Mouse (Mus musculus) urinary bladder, postnatal 36 days (tissue): ENCODE measurements around the gene Tmco4.

Source experiments
- DNase-seq, 2 experiments: peaks; one replicate each; pipeline ENCODE4 v3.0.0; 2022; ENCODE audit warnings: low spot score in 2 of 2, mixed read lengths in 1 of 2

Gene Tmco4

GRCm38 (mm10) chr4:139091478-139092355 is 119.0 kb downstream of the Tmco4 start:
- no peak for DNase-seq

GRCm38 (mm10) chr4:139092356-139093195 is 119.9 kb downstream of the Tmco4 start, which contains the start of gene Nbl1:
Gene Nbl1, minus strand, starts transcription at chr4:139092993.
- DNase-seq, result peak; percentile 51 to 66

GRCm38 (mm10) chr4:139093196-139093530 is 120.5 kb downstream of the Tmco4 start:
- no peak for DNase-seq

GRCm38 (mm10) chr4:139095406-139095805 is 122.7 kb downstream of the Tmco4 start:
- no peak for DNase-seq

- no peak for DNase-seq
Observed at GRCm38 (mm10) chr4:139096201-139096600, 123.5 kb downstream of the Tmco4 start.

- no peak for DNase-seq
Observed at GRCm38 (mm10) chr4:139100326-139100725, 127.6 kb downstream of the Tmco4 start.

- DNase-seq, result no peak
Observed at GRCm38 (mm10) chr4:139101546-139101945, 128.9 kb downstream of the Tmco4 start.

GRCm38 (mm10) chr4:139105453-139105852 is 132.8 kb downstream of the Tmco4 start:
- no peak for DNase-seq
